Mouse (Mus musculus): ENCODE data around the gene Egflam.
A peak's percentile ranks its signal among the peaks of the same experiment; 100 is the strongest.

Gene Egflam

GRCm38 (mm10) chr15:7216581-7217272 is 181.5 kb downstream of the Egflam start:
- DNase-seq (ENCODE audit: low spot score) = no peak

- no peak for DNase-seq (ENCODE audit: low spot score)
Observed at GRCm38 (mm10) chr15:7215845-7216244, 182.3 kb downstream of the Egflam start.

GRCm38 (mm10) chr15:7213683-7214082 is 184.5 kb downstream of the Egflam start:
- DNase-seq (ENCODE audit: low spot score) = no peak

- no peak for DNase-seq (ENCODE audit: low spot score)
Observed at GRCm38 (mm10) chr15:7208180-7208579, 190.0 kb downstream of the Egflam start.

GRCm38 (mm10) chr15:7207292-7207691 is 190.9 kb downstream of the Egflam start:
- no peak for DNase-seq (ENCODE audit: low spot score)

GRCm38 (mm10) chr15:7206110-7206509 is 192.1 kb downstream of the Egflam start:
- DNase-seq (ENCODE audit: low spot score) = no peak

GRCm38 (mm10) chr15:7204917-7205316 is 193.3 kb downstream of the Egflam start:
- no peak for DNase-seq (ENCODE audit: low spot score)

GRCm38 (mm10) chr15:7203606-7204330 is 194.4 kb downstream of the Egflam start:
- DNase-seq (ENCODE audit: low spot score) = peak; percentile 48

- DNase-seq (ENCODE audit: low spot score) = no peak
Observed at GRCm38 (mm10) chr15:7202981-7203380, 195.2 kb downstream of the Egflam start.

GRCm38 (mm10) chr15:7201421-7202380 is 196.5 kb downstream of the Egflam start:
- no peak for DNase-seq (ENCODE audit: low spot score)

- no peak for DNase-seq (ENCODE audit: low spot score)
Observed at GRCm38 (mm10) chr15:7200286-7200685, 197.9 kb downstream of the Egflam start.

GRCm38 (mm10) chr15:7198816-7199215 is 199.4 kb downstream of the Egflam start:
- DNase-seq (ENCODE audit: low spot score) = no peak

- no peak for DNase-seq (ENCODE audit: low spot score)
Observed at GRCm38 (mm10) chr15:7197652-7198445, 200.3 kb downstream of the Egflam start.

- no peak for DNase-seq (ENCODE audit: low spot score)
Observed at GRCm38 (mm10) chr15:7194748-7195221, 203.4 kb downstream of the Egflam start.

GRCm38 (mm10) chr15:7194147-7194720 is 204.0 kb downstream of the Egflam start:
- DNase-seq (ENCODE audit: low spot score) = no peak

GRCm38 (mm10) chr15:7192582-7192981 is 205.6 kb downstream of the Egflam start:
- DNase-seq (ENCODE audit: low spot score) = no peak

- no peak for DNase-seq (ENCODE audit: low spot score)
Observed at GRCm38 (mm10) chr15:7191074-7191473, 207.1 kb downstream of the Egflam start.

GRCm38 (mm10) chr15:7189678-7190454 is 208.3 kb downstream of the Egflam start:
- DNase-seq (ENCODE audit: low spot score) = no peak

- no peak for DNase-seq (ENCODE audit: low spot score)
Observed at GRCm38 (mm10) chr15:7187682-7188081, 210.5 kb downstream of the Egflam start.

GRCm38 (mm10) chr15:7180576-7180975 is 217.6 kb downstream of the Egflam start:
- no peak for DNase-seq (ENCODE audit: low spot score)

Measured in ovary, postnatal 14 days (tissue).